Mouse (Mus musculus) limb, embryonic 14.5 days (tissue): ENCODE measurements at regions not wholly inside any gene's neighbourhood (a gene's known extent, or its start where the extent isn't known, plus 50 kb on each side); places are given as distances from the start of the nearest gene placed in this dataset.

ENCODE experiments used
- ATAC-seq: fragments of 200-750 bp; cut with Nextera tagmentation; 2 replicates; pipeline ENCODE4 v1.8.0; 2017; ENCODE audit warnings: low read depth, moderate number of reproducible peaks, moderate TSS enrichment; ENCODE audit not compliant: low FRiP score
- DNase-seq: peaks from one replicate; pipeline ENCODE4 v3.0.0-alpha.2; 2015; ENCODE audit warnings: low spot score
- H3K27ac ChIP-seq: fragments of 300-500 bp; sonication (generic); replicated peaks from 2 replicates; pipeline ENCODE4 v1.5.1; 2014; ENCODE audit warnings: low read depth, mild to moderate bottlenecking, low read length, moderate library complexity, mixed read lengths
- H3K27me3 ChIP-seq: fragments of 300-500 bp; sonication (generic); 2 replicates; pipeline ENCODE4 v1.6.1; 2014; ENCODE audit warnings: low read length, mixed read lengths; ENCODE audit not compliant: control insufficient read depth, insufficient read depth
- H3K36me3 ChIP-seq: fragments of 300-500 bp; sonication (generic); 2 replicates; pipeline ENCODE4 v1.6.1; 2014; ENCODE audit warnings: mild to moderate bottlenecking, low read length, moderate library complexity, mixed read lengths; ENCODE audit not compliant: control insufficient read depth, insufficient read depth
- H3K4me1 ChIP-seq: fragments of 300-500 bp; sonication (generic); 2 replicates; pipeline ENCODE4 v1.6.1; 2014; ENCODE audit warnings: antibody characterized with exemption, low read length, mixed read lengths; ENCODE audit not compliant: control insufficient read depth, insufficient read depth
- H3K4me2 ChIP-seq: fragments of 300-500 bp; sonication (generic); replicated peaks from 2 replicates; pipeline ENCODE4 v1.6.1; 2014; ENCODE audit warnings: low read depth, mild to moderate bottlenecking, low read length, moderate library complexity; ENCODE audit not compliant: severe bottlenecking
- H3K4me3 ChIP-seq: fragments of 300-500 bp; sonication (generic); replicated peaks from 2 replicates; pipeline ENCODE4 v1.5.1; 2014; ENCODE audit warnings: low read length
- H3K9ac ChIP-seq: fragments of 300-500 bp; sonication (generic); 2 replicates; pipeline ENCODE4 v1.6.1; 2014; ENCODE audit warnings: mild to moderate bottlenecking, low read depth, low read length, moderate library complexity; ENCODE audit not compliant: severe bottlenecking
- H3K9me3 ChIP-seq: fragments of 300-500 bp; sonication (generic); 2 replicates; pipeline ENCODE4 v1.6.1; 2016; ENCODE audit warnings: low read length; ENCODE audit not compliant: control insufficient read depth
- POLR2A ChIP-seq: fragments of 200-500 bp; IDR thresholded peaks from 2 replicates; pipeline ENCODE4 v1.8.0; 2012; ENCODE audit warnings: inconsistent platforms, mild to moderate bottlenecking, moderate library complexity, borderline replicate concordance; ENCODE audit not compliant: insufficient read depth, insufficient read length; ENCODE audit errors: extremely low read depth
- WGBS: fragments of 180-500 bp; shearing (Covaris S2); extraction: QIAGEN DNeasy Blood & Tissue Kit; methylation state at CpG from one replicate; pipeline ENCODE4 v1.1.7; 2014; 5-methylcytosine and 5-hydroxymethylcytosine counted together

DNA sequence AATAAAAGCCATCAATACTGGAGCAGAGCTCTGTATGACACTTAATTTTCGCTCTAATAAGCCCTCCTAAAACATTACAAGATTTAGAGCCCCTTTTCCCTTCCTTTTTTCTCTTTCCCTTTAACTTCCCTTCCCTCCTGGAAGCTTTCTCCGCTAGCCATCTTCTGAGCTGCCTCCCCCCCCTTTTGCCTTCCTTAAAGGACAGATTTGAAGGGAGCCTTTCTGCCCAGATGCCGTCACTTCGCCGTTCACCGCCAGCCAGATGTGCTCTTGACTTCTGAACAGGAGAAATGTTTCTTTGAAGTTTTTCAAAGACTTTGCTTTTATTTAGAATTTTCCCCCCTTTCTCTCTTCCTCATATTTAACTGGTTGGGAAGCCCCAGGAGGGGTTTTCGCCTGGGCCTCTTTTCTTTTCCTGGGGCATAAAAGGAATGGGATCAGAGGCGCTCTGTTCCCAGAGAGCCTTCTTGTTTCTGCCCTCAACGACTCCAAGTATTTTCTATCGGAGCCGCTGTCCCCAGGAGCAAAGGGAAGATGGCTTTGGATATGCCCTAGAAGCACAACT is 463.7 kb downstream of the Bnc2 start:
- Histone ChIP-seq H3K4me2 (peak overlapping the region; percentile 14), H3K27ac (no peak overlapping the region; the same call in 1 of the 2 replicates), H3K4me3 (no peak overlapping the region), H3K9me3 (no peaks in the 10 kb centered on the region), H3K36me3 (no peaks in the 10 kb centered on the region), H3K4me1 (peaks cover 17% of the 10 kb centered on the region), H3K9ac (no peak overlapping the region), H3K27me3 (no peaks in the 10 kb centered on the region)
- DNase-seq (peak; percentile 39), ATAC-seq (peak; percentile 60)
- WGBS, result 16% methylated on average over 11 of the region's 11 CpGs
- no peak for TF ChIP-seq POLR2A

DNA sequence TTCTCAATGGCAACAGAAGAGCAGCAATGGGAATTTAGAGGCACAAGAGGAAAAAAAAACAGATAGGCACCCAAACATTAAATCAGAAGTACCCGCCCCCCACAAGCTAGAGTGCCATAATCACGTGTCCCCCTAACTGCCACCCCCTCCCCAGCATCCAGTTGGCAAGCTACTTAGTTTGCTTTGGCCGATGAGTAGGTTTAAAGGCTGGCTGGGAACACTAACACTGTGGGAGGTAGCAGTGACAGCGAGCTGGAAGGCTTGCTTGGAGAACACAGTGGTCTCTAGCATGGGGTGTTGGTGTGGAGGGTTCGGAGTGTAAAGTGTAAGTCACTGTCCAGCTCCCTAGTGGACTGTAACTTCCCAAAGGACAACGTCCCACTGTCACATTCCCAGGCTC is 463.1 kb downstream of the Bnc2 start:
- WGBS, result 42% methylated on average over 6 of the region's 6 CpGs
- H3K27me3 ChIP-seq, result no peaks in the 10 kb centered on the region
- no peak overlapping the region for H3K4me3 ChIP-seq
- H3K9ac ChIP-seq, result no peak overlapping the region
- no peaks in the 10 kb centered on the region for H3K9me3 ChIP-seq
- H3K4me2 ChIP-seq, result peak overlapping the region; percentile 14
- no peak for TF ChIP-seq POLR2A
- no peak; the same call in 1 of the 2 replicates for ATAC-seq
- peaks cover 17% of the 10 kb centered on the region for H3K4me1 ChIP-seq
- H3K27ac ChIP-seq, result no peak overlapping the region
- no peaks in the 10 kb centered on the region for H3K36me3 ChIP-seq
- peak; percentile 47 for DNase-seq

DNA sequence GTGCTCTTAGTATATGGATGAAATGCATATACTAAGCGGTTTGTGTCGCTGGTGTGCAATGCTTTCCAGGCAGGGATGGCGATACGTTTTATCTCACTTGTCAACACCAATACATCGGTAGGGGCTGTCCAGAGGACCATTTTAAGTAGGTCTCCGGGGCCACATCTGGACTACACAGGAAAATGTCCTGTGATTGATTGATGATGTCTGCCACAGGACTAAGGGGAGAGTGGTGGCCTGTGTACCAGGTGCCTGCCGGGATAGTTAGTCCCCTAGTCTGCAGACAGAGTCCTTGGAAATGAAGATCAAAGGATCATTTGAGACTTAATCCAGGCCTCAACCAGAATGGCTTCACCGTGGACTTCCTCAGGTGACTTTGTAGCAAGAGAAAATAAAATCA is 460.6 kb downstream of the Bnc2 start:
- Histone ChIP-seq H3K4me2 (no peak overlapping the region), H3K27me3 (no peaks in the 10 kb centered on the region), H3K36me3 (no peaks in the 10 kb centered on the region), H3K4me3 (no peak overlapping the region), H3K9me3 (no peaks in the 10 kb centered on the region), H3K9ac (no peak overlapping the region), H3K4me1 (peaks cover 17% of the 10 kb centered on the region), H3K27ac (no peak overlapping the region)
- DNase-seq (no peak), ATAC-seq (no peak)
- no peak for TF ChIP-seq POLR2A
- WGBS, result 28% methylated on average over 8 of the region's 8 CpGs

DNA sequence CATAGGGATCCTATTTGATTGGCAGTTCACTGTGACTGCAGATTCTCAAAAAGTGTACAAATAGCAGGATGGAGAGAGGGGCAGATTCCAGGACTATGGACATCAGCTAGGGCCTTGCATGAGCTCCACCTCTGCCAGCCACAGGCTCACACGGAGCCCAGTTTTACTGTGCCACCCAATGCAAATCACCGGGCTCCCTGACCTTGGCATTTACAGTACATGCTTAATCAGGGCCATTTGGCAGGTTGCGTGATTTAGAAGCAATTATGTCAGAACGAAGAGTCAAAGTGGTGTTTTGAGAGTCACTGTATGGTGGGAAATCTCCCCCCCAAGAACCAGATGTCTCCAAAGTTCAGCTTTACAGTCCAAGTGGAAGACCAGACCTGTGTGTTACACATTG is 456.1 kb downstream of the Bnc2 start:
- ATAC-seq (no peak), DNase-seq (no peak)
- no peak for TF ChIP-seq POLR2A
- Histone ChIP-seq H3K36me3 (no peaks in the 10 kb centered on the region), H3K9ac (no peak overlapping the region), H3K27me3 (no peaks in the 10 kb centered on the region), H3K9me3 (no peaks in the 10 kb centered on the region), H3K27ac (no peak overlapping the region), H3K4me3 (no peak overlapping the region), H3K4me2 (no peak overlapping the region), H3K4me1 (no peaks in the 10 kb centered on the region)
- 75% methylated on average over 4 of the region's 4 CpGs for WGBS

DNA sequence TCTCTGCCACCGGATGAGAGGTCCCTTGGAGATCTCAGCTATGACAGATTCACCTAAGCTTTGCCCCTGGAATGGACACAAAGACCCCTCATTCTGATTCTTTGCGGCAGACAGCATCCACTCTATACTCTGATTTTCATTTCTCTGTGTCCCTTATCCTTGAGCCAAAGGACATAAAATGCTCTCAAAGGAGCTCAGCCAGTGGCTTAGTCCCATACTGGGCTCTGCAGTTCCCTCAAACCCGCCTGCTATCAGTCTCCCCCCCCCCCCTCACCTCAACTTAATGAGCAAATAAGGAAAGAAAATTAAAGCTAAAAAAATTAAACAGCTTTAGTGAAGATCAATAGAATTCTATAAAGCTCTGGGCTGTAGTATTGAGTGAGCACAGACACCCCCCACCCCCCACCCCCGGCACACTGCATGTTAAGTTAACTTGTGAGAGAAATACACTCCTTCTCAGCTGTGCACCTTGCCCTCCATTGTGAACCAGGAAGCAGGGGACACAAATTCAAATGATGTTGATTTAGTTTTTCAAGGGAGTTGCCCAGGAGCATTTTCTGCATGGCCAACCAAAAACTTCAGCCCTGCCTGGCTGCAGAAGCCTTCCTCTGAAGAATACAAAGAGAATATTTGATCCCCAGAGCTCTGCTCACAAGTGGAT is 452.9 kb downstream of the Bnc2 start:
- Histone ChIP-seq H3K9me3 (no peaks in the 10 kb centered on the region), H3K4me1 (no peaks in the 10 kb centered on the region), H3K27me3 (no peaks in the 10 kb centered on the region), H3K4me3 (no peak overlapping the region), H3K36me3 (no peaks in the 10 kb centered on the region), H3K4me2 (no peak overlapping the region), H3K27ac (no peak overlapping the region), H3K9ac (no peak overlapping the region)
- ATAC-seq (no peak), DNase-seq (no peak)
- WGBS, result 68% methylated on average over 4 of the region's 4 CpGs
- TF ChIP-seq POLR2A, result no peak
